Mouse (Mus musculus) thymus, postnatal 25 days (tissue): Measurements from ENCODE around the gene Clcn1.
A peak's percentile ranks its signal among the peaks of the same experiment; 100 is the strongest.

Experiments
- DNase-seq: peaks from one replicate; pipeline ENCODE4 v3.0.0; 2022

Clcn1 gene

GRCm38 (mm10) chr6:42286448-42286847 is at the start of gene Clcn1:
Gene Clcn1 (plus strand): TSS chr6:42286685.
- no peak for DNase-seq

- no peak for DNase-seq
Observed at GRCm38 (mm10) chr6:42237276-42237805, 49.1 kb upstream of the Clcn1 start.

- no peak for DNase-seq
Observed at GRCm38 (mm10) chr6:42241311-42242045, 45.0 kb upstream of the Clcn1 start.

GRCm38 (mm10) chr6:42245711-42246353 is 40.7 kb upstream of the Clcn1 start, which contains the start of gene Gstk1:
Gene Gstk1 (plus strand): TSS chr6:42245935.
- DNase-seq = peak; percentile 87

- DNase-seq = peak; percentile 17
Observed at GRCm38 (mm10) chr6:42247173-42247572, 39.3 kb upstream of the Clcn1 start.

GRCm38 (mm10) chr6:42247981-42248380 is 38.5 kb upstream of the Clcn1 start:
- DNase-seq = no peak

- no peak for DNase-seq
Observed at GRCm38 (mm10) chr6:42251791-42252190, 34.7 kb upstream of the Clcn1 start.

GRCm38 (mm10) chr6:42253103-42253502 is 33.4 kb upstream of the Clcn1 start:
- DNase-seq = no peak

GRCm38 (mm10) chr6:42257303-42257863 is 29.1 kb upstream of the Clcn1 start:
- peak; percentile 78 for DNase-seq

- DNase-seq = no peak
Observed at GRCm38 (mm10) chr6:42260430-42260829, 26.1 kb upstream of the Clcn1 start.

GRCm38 (mm10) chr6:42261524-42262170 is 24.8 kb upstream of the Clcn1 start, which contains the start of gene Tmem139:
Gene Tmem139 (plus strand): TSS chr6:42261970.
- DNase-seq = no peak

GRCm38 (mm10) chr6:42264626-42265312 is 21.7 kb upstream of the Clcn1 start, which contains the start of gene Casp2:
Gene Casp2 (plus strand): TSS chr6:42264985.
- peak; percentile 98 for DNase-seq

- peak; percentile 30 for DNase-seq
Observed at GRCm38 (mm10) chr6:42265391-42266330, 20.8 kb upstream of the Clcn1 start.

GRCm38 (mm10) chr6:42270817-42271216 is 15.7 kb upstream of the Clcn1 start:
- DNase-seq = no peak

GRCm38 (mm10) chr6:42276151-42276550 is 10.3 kb upstream of the Clcn1 start:
- DNase-seq = no peak

- DNase-seq = peak; percentile 3
Observed at GRCm38 (mm10) chr6:42282865-42283528, 3.5 kb upstream of the Clcn1 start.

- DNase-seq = no peak
Observed at GRCm38 (mm10) chr6:42287562-42287961, 1.1 kb downstream of the Clcn1 start.

- no peak for DNase-seq
Observed at GRCm38 (mm10) chr6:42293327-42293726, 6.8 kb downstream of the Clcn1 start.

GRCm38 (mm10) chr6:42295549-42296094 is 9.1 kb downstream of the Clcn1 start:
- no peak for DNase-seq

GRCm38 (mm10) chr6:42299362-42299761 is 12.9 kb downstream of the Clcn1 start:
- no peak for DNase-seq
